Mouse (Mus musculus) spleen, adult 10 weeks (tissue): ENCODE results near the gene Ints5. TPM values are rescaled to one million over a fixed set of nuclear protein-coding genes. Genes with fewer than 3 reads are reported as not detected.

Experiments used
- polyA plus RNA-seq: library from polyadenylated mRNA; stranded (reverse); fragments of 350-450 nt; fragmentation: Illumina TruSeq; extraction: RNeasy Lipid Tissue Mini Kit (QIAGEN cat#74804); gene quantifications from one replicate; pipeline ENCODE4 v1.2.3, GENCODE M21; 2015; ENCODE audit warnings: low replicate concordance; ENCODE audit not compliant: insufficient read depth

The Ints5 gene
- 8.5 TPM for polyA plus RNA-seq

DNA sequence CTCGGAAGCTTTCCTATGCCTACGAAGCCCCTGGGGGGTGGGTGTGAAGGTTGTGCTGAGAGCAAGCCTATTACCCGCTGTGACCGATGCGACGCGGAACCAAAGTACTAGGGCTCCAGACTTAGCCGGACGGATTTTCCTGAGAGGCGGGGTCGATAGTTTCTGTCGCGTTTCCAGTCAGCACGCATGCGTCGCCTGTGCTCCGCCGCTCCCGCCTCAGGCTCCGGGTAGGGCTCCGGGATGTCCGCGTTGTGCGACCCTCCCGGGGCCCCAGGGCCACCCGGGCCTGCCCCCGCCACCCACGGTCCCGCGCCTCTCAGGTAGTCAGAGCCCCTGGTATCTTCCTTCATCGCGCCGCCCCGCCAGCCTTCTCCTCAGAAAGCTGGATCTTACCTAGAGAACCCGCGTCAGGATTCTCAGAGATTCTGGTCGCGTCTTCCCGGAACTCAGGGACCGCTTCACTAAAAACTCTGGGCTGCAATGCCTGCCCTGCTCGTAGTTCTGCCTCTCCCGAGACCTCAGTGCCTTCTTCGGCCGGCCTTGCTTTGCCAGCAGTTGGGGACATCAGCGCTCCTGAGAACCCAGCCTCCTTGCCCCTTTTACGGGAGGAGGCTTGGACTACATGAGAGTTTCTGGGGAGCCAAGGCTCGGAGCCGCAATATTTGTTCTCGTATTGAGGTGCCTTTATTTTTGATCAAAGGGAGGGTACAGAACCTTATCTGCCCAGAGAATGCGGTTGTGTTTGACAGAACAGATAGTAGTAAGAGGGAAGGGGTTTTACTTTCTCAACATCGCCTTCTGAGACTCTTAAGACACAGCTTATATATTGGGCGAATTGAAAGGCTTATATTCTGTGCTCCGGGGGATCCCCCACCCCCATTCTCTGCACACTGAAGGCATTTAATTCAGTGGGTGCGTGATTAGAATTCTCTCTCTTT is at the start of gene Ints5:
Gene Ints5, plus strand, starts transcription at position 177 of the 938 bp plus-strand sequence.

DNA sequence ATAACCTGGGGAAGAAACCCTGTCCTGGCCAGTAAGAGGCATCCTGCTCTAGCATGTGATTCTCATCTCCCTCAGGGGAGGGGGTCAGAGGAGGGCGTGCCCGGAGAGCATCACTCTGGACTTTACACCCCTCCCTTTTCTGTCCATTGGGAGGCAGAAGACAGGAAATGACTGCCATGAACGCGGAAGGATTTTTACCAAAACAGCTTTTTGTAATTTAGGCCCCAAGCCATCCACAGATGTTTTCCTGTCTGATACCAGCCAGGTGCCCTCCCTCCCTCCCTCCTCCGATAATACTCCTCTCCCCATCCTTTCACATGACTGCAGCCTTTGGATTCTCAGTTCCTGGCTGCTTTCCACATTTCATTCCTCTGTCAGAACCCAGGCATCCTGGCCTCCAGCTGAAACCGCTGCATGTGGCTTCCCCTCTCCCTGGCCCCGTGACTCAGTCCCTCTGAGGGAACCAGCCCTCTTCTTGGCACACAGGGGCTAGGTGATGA is 42.4 kb upstream of the Ints5 start, which contains the start of gene Lrrn4cl:
Gene Lrrn4cl, plus strand, starts transcription at position 367 of the 500 bp plus-strand sequence.

DNA sequence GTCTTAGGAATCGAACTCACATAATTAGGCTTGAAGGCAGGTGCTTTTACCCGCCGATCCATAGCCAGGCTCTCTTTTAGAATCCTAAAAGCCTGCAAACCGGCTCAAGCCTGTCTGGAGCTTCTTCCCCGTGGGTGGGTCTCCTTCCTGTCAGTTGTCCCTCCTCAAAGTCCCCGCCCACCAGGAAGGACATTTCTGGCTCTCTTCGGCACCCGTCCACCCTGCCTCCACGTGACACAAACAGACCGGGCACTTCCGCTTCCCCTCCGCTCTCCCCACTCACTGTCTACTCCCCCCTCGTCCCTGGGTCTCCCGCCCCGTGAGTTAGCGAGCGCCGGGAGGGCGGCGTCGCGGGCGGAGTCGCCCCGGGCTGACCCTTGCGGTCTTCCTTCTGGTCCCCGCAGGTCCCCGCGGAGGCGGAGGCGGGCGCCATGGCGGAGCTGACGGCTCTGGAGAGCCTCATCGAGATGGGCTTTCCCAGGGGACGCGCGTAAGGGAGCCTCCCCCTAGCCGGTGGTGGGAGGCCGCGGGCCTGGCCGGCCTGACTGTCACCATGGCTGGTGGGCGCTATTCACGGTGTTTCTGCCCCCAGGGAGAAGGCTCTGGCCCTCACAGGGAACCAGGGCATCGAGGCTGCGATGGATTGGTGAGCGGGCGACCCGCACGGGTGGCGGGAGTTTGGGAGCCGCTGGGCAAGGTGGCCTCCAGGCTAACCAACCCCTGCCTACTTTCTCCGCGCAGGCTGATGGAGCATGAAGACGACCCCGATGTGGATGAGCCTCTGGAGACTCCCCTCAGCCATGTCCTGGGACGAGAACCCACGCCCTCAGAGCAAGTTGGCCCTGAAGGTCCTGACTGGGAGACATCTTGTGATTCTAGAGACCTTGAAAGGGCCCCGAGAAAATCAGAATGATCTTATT is 21.3 kb upstream of the Ints5 start, which contains the start of gene Ubxn1:
Gene Ubxn1, plus strand, starts transcription at position 230 of the 920 bp plus-strand sequence.

DNA sequence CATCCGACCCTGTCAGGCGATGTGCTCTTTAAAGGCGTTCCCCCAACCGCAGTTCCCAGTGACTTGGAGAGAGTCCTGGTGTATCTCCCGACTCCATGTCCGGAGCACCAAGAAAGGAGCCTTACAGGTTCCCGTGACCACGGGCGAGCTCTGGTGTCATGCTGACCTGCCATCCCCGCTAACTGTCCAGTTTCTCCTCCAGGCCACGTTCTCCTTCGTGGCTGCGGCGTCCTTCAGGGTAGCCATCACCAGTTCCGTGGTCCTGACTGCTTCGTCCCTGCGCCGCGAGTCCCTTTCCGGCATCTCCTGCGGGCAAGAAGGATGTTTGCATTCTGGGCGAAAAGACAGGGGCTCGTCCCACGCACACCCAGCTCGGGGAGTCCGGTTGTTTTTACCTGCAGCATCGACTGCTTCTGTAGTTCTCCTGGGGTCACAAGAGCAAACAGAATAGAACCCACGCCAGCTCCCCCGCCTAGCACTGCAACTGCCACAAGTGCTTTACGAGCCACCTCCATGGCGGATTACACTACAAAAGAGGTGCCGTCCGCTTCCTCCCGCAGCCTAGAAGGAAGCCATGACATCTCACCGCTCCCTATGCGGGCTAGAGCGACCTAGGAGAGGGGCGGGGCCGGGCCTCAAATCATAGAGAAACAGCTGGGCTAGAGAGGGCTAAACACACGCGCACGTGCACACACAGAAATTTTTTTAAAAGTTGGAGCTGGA is 12.3 kb upstream of the Ints5 start, which contains the start of gene Uqcc3:
Gene Uqcc3, minus strand, starts transcription at position 613 of the 723 bp plus-strand sequence.

DNA sequence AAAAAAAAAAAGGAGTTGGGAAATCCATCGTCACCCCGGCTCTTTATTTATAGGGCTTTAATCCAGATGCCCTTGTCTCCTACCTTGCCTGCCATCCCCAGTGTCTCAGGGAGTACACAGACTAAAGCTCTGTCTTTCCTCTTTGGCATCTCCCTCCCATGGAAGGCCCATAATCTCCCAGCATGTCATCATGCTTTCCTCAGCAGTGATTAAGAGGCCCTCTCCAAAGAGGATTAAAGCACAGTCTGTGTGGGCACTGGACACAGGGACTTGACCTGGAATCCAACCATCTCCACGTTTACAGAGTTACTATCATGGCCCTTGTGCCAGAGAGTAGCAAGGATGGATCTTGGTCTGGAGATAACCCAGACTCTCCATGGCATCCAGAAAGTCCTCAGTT is 9.2 kb upstream of the Ints5 start, which contains the start of the genes Lbhd1 and Gm49403:
Gene Lbhd1, plus strand, starts transcription at position 117 of the 400 bp plus-strand sequence.
Gene Gm49403, plus strand, starts transcription at position 315 of the 400 bp plus-strand sequence.

DNA sequence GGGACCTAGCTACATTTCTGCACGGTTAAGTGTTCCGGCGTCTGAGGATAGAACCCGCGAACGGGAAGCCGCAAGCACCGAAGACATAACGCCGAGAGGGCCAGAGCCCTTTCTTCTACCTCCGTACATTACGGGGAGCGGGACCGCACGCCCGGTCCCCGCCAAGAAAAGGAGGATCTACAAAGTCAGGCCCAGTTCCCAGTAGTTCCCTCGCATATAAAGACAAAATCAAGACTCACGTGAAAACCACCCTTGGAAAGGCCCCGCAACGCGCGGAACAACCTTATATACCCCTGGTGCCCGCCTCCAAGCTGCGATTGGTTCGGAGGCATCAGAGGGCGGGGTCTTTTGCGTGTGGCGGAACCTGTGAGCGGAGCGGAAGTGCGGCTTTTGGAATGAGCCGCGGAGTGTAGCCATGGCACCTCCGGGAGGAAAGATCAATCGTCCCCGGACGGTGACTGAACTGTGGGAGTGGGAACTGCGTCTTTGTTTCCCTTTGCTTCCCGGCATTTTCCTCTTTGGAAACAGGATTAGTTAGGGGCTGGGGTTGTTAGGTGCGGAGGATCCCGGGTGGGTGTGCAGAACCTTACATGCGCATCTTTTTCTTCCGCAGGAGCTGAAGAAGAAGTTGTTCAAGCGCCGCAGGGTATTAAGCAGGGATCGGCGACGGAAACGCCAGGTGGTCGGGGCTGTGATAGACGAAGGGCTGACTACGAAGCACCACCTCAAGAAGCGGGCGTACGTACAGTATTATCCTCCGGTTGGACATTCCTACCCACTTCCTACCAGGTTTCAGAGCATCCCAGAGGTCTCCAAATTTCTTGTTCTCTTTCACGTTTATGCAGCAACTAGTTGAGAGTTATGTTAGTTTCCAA is 4.1 kb upstream of the Ints5 start, which contains the start of the genes 1810009A15Rik and Gm49416:
Gene 1810009A15Rik, plus strand, starts transcription at position 343 of the 875 bp plus-strand sequence.
Gene Gm49416, plus strand, starts transcription at position 416 of the 875 bp plus-strand sequence.

DNA sequence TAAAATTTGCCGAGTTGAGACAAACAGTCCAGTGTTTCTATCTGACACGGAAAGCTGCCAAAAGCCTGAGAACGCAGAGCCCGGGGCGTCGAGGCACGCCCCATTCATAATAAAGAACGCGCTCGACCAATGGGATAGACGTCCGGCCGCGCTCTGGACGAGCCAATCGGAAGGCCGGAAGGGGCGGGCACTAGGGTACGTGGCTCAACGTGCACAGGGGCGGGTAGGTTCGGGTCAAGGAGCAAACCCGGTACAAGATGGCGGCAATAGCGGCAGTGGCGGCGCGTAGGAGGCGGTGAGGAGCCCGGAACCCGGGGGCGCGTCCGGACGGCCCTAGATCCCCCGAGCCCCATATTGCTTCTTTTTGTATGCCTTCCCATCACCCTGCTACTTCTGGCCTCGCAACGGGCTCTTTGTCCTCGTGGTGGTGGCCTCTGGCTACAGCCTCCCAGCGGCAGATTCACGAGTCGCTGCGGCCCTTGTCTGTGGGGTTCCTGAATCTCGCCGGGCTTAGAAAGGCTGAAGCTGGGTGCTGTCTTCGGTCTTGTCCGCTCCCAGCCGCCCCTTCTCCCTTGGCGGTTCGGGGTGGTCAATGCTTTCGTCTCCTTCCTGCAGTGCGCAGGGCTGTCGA is 5.2 kb downstream of the Ints5 start, which contains the start of gene Ganab:
Gene Ganab, plus strand, starts transcription at position 207 of the 631 bp plus-strand sequence.

DNA sequence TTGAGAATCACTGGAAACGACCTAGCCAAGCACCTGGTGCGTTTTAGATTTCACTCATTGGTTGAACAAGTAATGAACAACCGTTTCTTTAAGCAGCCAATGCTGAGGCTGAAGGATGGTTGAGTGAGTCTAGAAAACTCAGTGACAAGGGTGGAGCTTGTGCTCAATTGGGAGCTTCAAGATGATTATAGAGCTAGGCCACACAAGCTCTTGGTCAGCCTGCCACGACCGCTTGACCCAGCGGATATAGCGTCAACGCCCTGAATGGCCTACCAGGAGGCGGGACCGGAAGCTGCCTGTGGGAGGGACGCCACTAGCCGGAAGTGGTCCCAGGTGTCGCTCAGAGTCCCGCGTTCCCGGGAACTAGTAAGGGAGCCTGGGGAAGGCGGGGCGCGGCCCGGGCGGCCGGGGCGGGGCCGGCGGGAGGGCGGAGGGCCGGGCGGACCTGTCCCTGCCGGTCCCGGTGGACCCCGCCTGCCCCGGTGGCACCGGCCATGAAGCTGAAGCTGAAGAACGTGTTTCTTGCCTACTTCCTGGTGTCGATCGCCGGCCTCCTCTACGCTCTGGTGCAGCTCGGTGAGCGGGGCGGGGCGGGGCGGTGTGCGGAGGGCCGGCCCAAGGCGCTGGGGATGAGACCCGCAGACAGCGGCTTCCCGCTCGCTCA is 27.4 kb downstream of the Ints5 start, which contains the start of gene B3gat3:
Gene B3gat3, plus strand, starts transcription at position 302 of the 664 bp plus-strand sequence.

DNA sequence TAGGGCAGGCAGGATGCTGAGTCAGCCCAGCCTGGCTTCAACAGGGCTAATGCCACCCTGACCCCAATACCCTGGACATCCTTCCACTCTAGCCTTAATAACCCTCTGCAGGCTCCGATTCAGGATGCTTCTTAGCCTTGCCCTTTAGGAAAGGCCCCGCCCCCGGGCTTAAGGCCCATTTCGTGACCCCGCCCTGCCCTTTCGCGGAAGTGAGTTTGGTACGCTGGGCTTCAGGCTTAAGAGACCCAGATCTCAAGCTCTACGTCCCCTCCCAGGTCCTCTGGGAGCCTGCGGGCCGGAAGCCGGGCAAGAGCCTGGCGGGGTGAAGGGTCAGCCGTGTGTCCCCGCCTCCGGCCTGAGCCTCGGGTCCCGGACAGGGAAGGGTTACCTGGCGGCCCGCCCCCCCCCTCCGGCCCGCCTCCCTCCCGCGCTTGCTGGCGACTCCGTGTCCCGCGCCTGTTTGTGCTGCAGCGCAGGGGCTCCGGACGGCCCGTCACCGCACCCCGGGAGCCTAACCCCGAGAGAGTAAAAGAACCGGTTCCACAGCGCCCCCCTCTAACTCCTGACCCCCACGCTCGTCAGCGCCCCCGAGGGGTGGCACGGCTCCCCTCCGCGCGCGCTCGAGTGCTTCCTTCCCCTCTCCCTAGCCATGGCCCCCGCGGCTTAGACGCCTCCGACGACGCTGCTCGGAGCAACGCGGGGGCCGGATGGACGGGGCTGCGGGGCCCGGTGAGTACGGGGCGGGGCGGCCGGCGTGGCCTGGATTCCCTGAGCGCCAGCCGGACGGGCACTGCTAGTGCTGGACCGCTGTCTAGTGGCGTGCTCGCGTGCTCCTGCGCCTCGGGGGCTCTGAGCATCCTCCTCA is 36.7 kb downstream of the Ints5 start, which contains the start of the genes Rom1 and Eml3:
Gene Rom1, minus strand, starts transcription at position 133 of the 865 bp plus-strand sequence.
Gene Eml3, plus strand, starts transcription at position 329 of the 865 bp plus-strand sequence.

DNA sequence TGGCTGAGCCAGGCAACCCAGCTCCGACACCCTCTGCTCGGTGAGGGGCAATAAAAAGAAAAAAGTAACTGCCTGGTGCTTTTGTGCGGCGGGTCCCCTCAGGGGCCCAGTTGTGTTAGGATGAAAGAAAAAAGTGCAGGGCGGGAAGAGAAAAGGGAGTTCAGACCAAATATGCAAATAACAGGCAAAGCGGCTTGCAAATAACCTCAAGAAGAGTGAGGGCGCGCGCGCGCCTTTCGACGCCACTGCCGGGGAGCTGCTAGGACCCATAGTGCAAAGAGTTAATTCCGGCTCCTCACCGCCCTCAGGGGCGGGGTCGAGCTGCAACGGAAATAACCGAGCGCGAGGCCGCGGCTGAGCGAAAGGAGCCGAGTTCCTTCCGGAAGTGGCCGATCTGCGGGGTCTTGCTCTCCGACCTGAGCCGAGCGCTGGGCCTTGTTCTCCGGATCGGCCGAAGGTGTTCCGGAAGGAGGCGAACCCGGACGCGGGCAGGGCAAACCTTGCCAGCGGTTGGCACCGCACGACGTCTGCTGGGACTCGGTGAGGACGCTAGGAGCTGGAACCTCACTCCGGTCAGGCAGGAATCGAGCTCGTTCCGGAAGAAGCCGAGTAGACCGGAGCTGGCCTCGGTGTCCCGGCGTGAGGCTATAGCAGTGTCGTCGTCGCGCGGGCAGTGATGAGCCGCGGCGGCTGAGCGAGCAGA is 48.9 kb downstream of the Ints5 start, which contains the start of gene Mta2:
Gene Mta2, plus strand, starts transcription at position 361 of the 703 bp plus-strand sequence.

Other genes with a start within 250 kb of the Ints5 start
- gene Chrm1, start 229.2 kb upstream of the Ints5 start, polyA plus RNA-seq: not detected
- 149 TPM for gene Slc3a2, start 169.6 kb upstream of the Ints5 start, polyA plus RNA-seq
- 70.3 TPM for gene Wdr74, start 157.2 kb upstream of the Ints5 start, polyA plus RNA-seq
- not detected for gene 1700092M07Rik, start 152.3 kb upstream of the Ints5 start, polyA plus RNA-seq
- gene Stx5a, start 151.6 kb upstream of the Ints5 start, polyA plus RNA-seq: 145 TPM
- gene Nxf1, start 135.9 kb upstream of the Ints5 start, polyA plus RNA-seq: 395 TPM
- 36.9 TPM for gene Tmem223, start 122.0 kb upstream of the Ints5 start, polyA plus RNA-seq
- gene Tmem179b, start 118.5 kb upstream of the Ints5 start, polyA plus RNA-seq: 89.0 TPM
- 4.8 TPM for gene Taf6l, start 106.6 kb upstream of the Ints5 start, polyA plus RNA-seq
- gene Polr2g, start 94.4 kb upstream of the Ints5 start, polyA plus RNA-seq: 131 TPM
- 3.1 TPM for gene Zbtb3, start 90.5 kb upstream of the Ints5 start, polyA plus RNA-seq
- gene Ttc9c, start 73.7 kb upstream of the Ints5 start, polyA plus RNA-seq: 67.2 TPM
- gene Hnrnpul2, start 73.0 kb upstream of the Ints5 start, polyA plus RNA-seq: 172 TPM
- gene AC129217.1, start 63.2 kb upstream of the Ints5 start, polyA plus RNA-seq: not detected
- gene Bscl2, start 55.5 kb upstream of the Ints5 start, polyA plus RNA-seq: 33.6 TPM
- gene Gng3, start 53.8 kb upstream of the Ints5 start, polyA plus RNA-seq: 0.14 TPM
- 0.33 TPM for gene Lrrn4cl, start 42.2 kb upstream of the Ints5 start, polyA plus RNA-seq
- 103 TPM for gene Ubxn1, start 21.5 kb upstream of the Ints5 start, polyA plus RNA-seq
- 14.9 TPM for gene Uqcc3, start 12.1 kb upstream of the Ints5 start, polyA plus RNA-seq
- 85.8 TPM for gene Lbhd1, start 9.3 kb upstream of the Ints5 start, polyA plus RNA-seq
- not detected for gene Gm49403, start 9.1 kb upstream of the Ints5 start, polyA plus RNA-seq
- gene 1810009A15Rik, start 4.2 kb upstream of the Ints5 start, polyA plus RNA-seq: 31.6 TPM
- not detected for gene Gm49416, start 4.1 kb upstream of the Ints5 start, polyA plus RNA-seq
- 156 TPM for gene Ganab, start 5.1 kb downstream of the Ints5 start, polyA plus RNA-seq
- 44.8 TPM for gene B3gat3, start 27.4 kb downstream of the Ints5 start, polyA plus RNA-seq
- 3.7 TPM for gene Rom1, start 36.4 kb downstream of the Ints5 start, polyA plus RNA-seq
- 68.8 TPM for gene Eml3, start 36.5 kb downstream of the Ints5 start, polyA plus RNA-seq
- gene Mta2, start 48.9 kb downstream of the Ints5 start, polyA plus RNA-seq: 192 TPM
- gene Tut1, start 60.8 kb downstream of the Ints5 start, polyA plus RNA-seq: 24.7 TPM
- gene Eef1g, start 74.0 kb downstream of the Ints5 start, polyA plus RNA-seq: 623 TPM
- 88.3 TPM for gene Ahnak, start 96.3 kb downstream of the Ints5 start, polyA plus RNA-seq
- not detected for gene Scgb1a1, start 195.0 kb downstream of the Ints5 start, polyA plus RNA-seq
- gene Asrgl1, start 242.6 kb downstream of the Ints5 start, polyA plus RNA-seq: 23.5 TPM